Mouse (Mus musculus) midbrain, embryonic 14.5 days (tissue): ENCODE results near the gene Diaph2. TPM values are rescaled to one million over a fixed set of nuclear protein-coding genes. Genes with fewer than 3 reads are reported as not detected.
"Not testable (repeated sequence)": the region's sequence is repeated elsewhere in the genome, so short reads cannot be mapped to it uniquely, and the experiment has no call there.

ENCODE experiments used
- ATAC-seq: fragments of 200-750 bp; cut with Nextera tagmentation; 2 replicates; pipeline ENCODE4 v1.8.0; 2017; ENCODE audit warnings: moderate number of reproducible peaks, moderate library complexity; ENCODE audit not compliant: low FRiP score, low TSS enrichment
- DNase-seq: peaks from one replicate; pipeline ENCODE4 v3.0.0-alpha.2; 2015
- H3K27ac ChIP-seq: fragments of 300-500 bp; sonication (generic); replicated peaks from 2 replicates; pipeline ENCODE4 v1.5.1; 2014; ENCODE audit warnings: mild to moderate bottlenecking, low read depth, low read length, moderate library complexity
- H3K27me3 ChIP-seq: fragments of 300-500 bp; sonication (generic); 2 replicates; pipeline ENCODE4 v1.6.1; 2014; ENCODE audit warnings: low read length, control low read depth, mixed read lengths; ENCODE audit not compliant: control insufficient read depth, insufficient read depth
- H3K36me3 ChIP-seq: fragments of 300-500 bp; sonication (generic); 2 replicates; pipeline ENCODE4 v1.6.1; 2014; ENCODE audit warnings: low read length, control low read depth; ENCODE audit not compliant: control insufficient read depth, insufficient read depth
- H3K4me1 ChIP-seq: fragments of 300-500 bp; sonication (generic); 2 replicates; pipeline ENCODE4 v1.6.1; 2014; ENCODE audit warnings: mild to moderate bottlenecking, antibody characterized with exemption, low read length, control low read depth; ENCODE audit not compliant: control insufficient read depth, insufficient read depth
- H3K4me2 ChIP-seq: fragments of 300-500 bp; sonication (generic); 2 replicates; pipeline ENCODE4 v1.6.1; 2014; ENCODE audit warnings: mild to moderate bottlenecking, low read length, moderate library complexity
- H3K4me3 ChIP-seq: fragments of 300-500 bp; sonication (generic); replicated peaks from 2 replicates; pipeline ENCODE4 v1.5.1; 2014; ENCODE audit warnings: low read depth, low read length
- H3K9ac ChIP-seq: fragments of 300-500 bp; sonication (generic); replicated peaks from 2 replicates; pipeline ENCODE4 v1.6.1; 2014; ENCODE audit warnings: mild to moderate bottlenecking, low read length, moderate library complexity
- H3K9me3 ChIP-seq: fragments of 300-500 bp; sonication (generic); 2 replicates; pipeline ENCODE4 v1.6.1; 2016; ENCODE audit warnings: low read length, control low read depth, mixed read lengths; ENCODE audit not compliant: control insufficient read depth
- WGBS: fragments of 180-500 bp; shearing (Covaris S2); extraction: QIAGEN DNeasy Blood & Tissue Kit; methylation state at CpG from one replicate; pipeline ENCODE4 v1.1.7; 2014; 5-methylcytosine and 5-hydroxymethylcytosine counted together
- polyA plus RNA-seq: library from polyadenylated mRNA; unstranded; fragments of >200 nt; fragmentation: Nextera tagmentation; extraction: Ambion mirVana; gene quantifications from 2 replicates; pipeline ENCODE4 v1.2.1, GENCODE M21; 2014

Diaph2 gene
- polyA plus RNA-seq, 1 experiment from 2014 or later: 4.9 TPM

DNA sequence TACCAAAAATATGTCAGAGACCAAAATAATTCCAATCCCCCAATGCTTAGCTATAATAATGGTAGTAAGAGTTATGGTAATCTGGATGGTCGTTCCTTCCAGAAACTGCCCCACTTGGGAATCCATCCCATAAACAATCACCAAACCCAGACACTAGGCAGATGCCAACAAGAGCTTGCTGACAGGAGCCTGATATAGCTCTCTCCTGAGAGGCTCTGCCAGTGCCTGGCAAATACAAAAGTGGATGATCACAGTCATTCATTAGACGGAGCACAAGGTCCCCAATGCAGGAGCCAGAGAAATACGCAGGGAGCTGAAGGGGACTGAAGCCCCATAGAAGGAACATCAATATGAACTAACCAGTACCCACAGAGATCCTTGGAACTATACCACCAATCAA is 657.9 kb downstream of the Diaph2 start:
- H3K9me3 ChIP-seq, H3K4me3 ChIP-seq, H3K4me2 ChIP-seq, H3K4me1 ChIP-seq, H3K36me3 ChIP-seq, H3K9ac ChIP-seq, DNase-seq, H3K27me3 ChIP-seq, ATAC-seq, H3K27ac ChIP-seq: not testable (repeated sequence)
- 87% methylated on average over 3 of the region's 3 CpGs for WGBS

DNA sequence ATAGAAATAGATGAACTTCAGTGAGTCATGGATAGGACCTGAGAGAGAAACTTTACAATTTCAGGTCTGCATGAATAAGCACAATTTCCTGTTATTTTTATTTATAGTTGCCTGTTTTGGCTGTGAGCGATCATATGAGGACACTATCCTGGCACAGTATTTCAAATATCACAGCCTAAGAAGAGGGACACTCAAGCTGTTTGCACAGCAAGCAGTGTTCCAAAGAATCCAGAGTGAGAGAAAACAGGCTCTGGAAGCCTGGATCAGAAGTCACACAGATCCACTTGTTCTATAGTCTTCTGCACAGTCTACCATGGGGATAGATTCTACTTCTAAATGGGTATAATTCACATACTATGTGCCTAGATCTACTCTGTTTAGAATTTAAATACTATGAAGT is 659.4 kb downstream of the Diaph2 start:
- no peak overlapping the region for H3K4me2 ChIP-seq
- no peaks in the 10 kb centered on the region for H3K27me3 ChIP-seq
- no peaks in the 10 kb centered on the region for H3K9me3 ChIP-seq
- no peak overlapping the region for H3K4me3 ChIP-seq
- H3K4me1 ChIP-seq: no peaks in the 10 kb centered on the region
- 97% methylated on average over 1 of the region's 1 CpGs for WGBS
- DNase-seq: no peak
- no peak for ATAC-seq
- H3K36me3 ChIP-seq: no peaks in the 10 kb centered on the region
- no peak overlapping the region for H3K9ac ChIP-seq
- H3K27ac ChIP-seq: no peak overlapping the region

DNA sequence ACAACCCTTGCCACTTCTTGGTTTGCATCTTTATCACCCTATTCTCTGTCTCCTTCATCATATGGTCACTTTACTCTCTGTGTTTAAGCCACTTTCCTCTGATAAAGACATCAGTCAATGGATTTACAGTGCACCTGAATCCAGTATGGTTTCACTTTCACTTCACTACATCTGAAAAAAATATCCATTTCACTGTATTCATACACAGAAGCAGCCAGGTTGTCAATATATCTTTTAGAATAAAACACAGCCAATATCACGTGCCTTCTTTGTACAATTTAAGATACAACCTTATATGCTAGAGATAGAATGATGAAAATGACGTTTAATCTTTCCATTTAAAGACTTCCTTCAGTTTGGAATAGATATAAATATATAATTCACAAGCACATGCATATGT is 673.6 kb downstream of the Diaph2 start:
- no peak overlapping the region for H3K27ac ChIP-seq
- H3K4me2 ChIP-seq: no peak overlapping the region
- no peak overlapping the region for H3K4me3 ChIP-seq
- H3K4me1 ChIP-seq: no peaks in the 10 kb centered on the region
- H3K36me3 ChIP-seq: no peaks in the 10 kb centered on the region
- no peaks in the 10 kb centered on the region for H3K27me3 ChIP-seq
- no peak for ATAC-seq
- no peaks in the 10 kb centered on the region for H3K9me3 ChIP-seq
- DNase-seq: no peak
- 76% methylated on average over 2 of the region's 2 CpGs for WGBS
- no peak overlapping the region for H3K9ac ChIP-seq

DNA sequence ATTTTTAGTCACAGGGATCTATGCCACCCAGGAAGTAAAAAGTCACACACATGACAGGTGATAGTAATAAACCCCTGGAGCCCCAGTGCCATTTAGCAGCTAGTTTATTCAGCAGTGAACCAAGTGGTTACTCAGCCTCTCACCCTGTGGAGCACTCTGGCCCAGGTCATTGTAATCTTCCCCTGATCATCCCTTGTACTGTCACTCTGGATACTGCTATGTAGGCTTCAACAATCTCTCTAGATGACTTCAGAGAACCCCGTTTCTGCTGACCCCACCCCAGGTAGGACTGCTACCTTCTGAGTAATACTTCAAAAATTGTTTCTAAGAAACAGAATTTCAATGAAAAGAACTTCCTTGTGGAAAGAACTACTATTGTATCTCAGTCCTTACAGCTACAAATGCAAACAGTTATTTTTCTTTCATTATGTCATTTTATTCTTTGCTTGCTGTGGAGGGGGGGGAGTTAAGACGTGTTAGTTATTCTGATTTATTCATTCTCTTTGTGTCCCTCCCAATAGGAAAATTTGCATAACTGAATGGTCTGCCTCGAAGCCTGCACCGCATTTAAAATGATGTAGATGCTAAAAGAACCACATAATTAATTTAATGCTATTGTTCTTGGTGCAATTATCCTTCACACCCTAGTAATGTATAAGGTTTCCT is 702.4 kb downstream of the Diaph2 start:
- 37% methylated on average over 4 of the region's 4 CpGs for WGBS
- ATAC-seq: no peak

DNA sequence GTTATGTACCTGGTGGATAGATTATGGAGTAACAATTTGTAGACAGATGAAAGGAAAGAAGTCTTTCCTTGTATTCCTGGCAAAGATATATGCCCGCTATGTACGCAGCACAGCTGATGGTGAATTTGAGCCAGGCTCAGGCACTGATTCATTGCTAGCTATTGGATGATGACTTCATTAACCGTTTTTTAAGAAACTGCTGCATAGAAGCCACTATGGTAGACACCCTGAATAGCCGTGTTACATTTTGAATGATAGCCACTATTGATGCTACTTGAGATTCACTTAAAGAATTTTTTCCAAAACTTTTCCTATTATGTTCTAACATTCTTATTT is 702.9 kb downstream of the Diaph2 start:
- no peaks in the 10 kb centered on the region for H3K36me3 ChIP-seq
- ATAC-seq (no peak), DNase-seq (no peak)
- H3K4me1 ChIP-seq: no peaks in the 10 kb centered on the region
- no peaks in the 10 kb centered on the region for H3K27me3 ChIP-seq
- H3K9me3 ChIP-seq: no peaks in the 10 kb centered on the region
- no peak overlapping the region for H3K4me3 ChIP-seq
- H3K4me2 ChIP-seq: no peak overlapping the region
- no peak overlapping the region for H3K9ac ChIP-seq
- no peak overlapping the region for H3K27ac ChIP-seq
- WGBS: 60% methylated on average over 4 of the region's 4 CpGs

More for the DNA sequence above, 702.4 kb downstream of the Diaph2 start:
- no peaks in the 10 kb centered on the region for H3K9me3 ChIP-seq
- no peak overlapping the region for H3K4me3 ChIP-seq
- H3K9ac ChIP-seq: no peak overlapping the region
- DNase-seq: peak; percentile 6
- H3K4me1 ChIP-seq: no peaks in the 10 kb centered on the region
- H3K36me3 ChIP-seq: no peaks in the 10 kb centered on the region
- H3K27me3 ChIP-seq: no peaks in the 10 kb centered on the region
- no peak overlapping the region for H3K27ac ChIP-seq
- no peak overlapping the region for H3K4me2 ChIP-seq

DNA sequence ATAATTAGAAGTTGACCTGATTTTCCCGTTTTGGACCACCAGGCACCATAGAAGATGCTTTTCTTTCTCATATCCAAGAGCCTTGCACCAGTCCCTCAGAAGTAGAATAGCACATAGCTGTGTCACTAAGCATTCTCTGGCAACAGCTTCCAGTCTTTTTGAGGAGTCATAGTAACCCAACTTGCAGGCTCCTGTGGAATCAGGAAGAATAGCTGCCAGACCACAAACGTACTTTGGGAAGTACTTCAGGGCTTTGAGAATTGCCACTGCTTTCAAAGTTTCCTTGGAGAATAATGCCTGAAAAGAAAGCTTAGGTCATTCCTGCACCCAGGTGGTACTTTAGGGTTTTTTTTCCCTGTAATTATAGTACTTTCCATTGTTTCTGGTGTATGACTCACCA is 723.6 kb downstream of the Diaph2 start:
- Histone ChIP-seq H3K27ac (no peak overlapping the region), H3K4me2 (no peak overlapping the region), H3K9ac (no peak overlapping the region), H3K36me3 (no peaks in the 10 kb centered on the region), H3K4me1 (no peaks in the 10 kb centered on the region), H3K9me3 (no peaks in the 10 kb centered on the region), H3K4me3 (no peak overlapping the region), H3K27me3 (no peaks in the 10 kb centered on the region)
- ATAC-seq: no peak
- WGBS: 55% methylated on average over 2 of the region's 2 CpGs
- no peak for DNase-seq

DNA sequence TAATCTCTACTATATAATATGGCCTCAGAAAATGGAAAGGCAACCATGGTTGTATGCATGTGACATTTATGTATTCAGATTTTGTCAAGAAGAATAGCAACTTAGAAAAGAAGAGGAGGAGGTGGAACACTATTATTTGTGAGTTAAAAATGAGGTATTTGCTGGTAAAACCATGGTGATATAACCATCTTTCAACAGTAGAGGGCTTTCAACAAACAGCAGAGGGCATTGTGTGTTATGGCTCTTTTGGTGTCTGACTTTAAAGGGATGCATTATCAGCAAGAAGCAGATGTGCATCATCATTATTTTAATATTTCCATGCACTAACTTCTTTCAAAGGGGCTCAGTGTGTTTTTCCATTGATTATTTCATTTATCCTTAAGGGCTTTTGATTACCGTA is 731.3 kb downstream of the Diaph2 start:
- ATAC-seq (no peak), DNase-seq (no peak)
- H3K4me1 ChIP-seq: no peaks in the 10 kb centered on the region
- no peaks in the 10 kb centered on the region for H3K36me3 ChIP-seq
- WGBS: 83% methylated on average over 1 of the region's 1 CpGs
- H3K27me3 ChIP-seq: no peaks in the 10 kb centered on the region
- H3K9me3 ChIP-seq: no peaks in the 10 kb centered on the region
- no peak overlapping the region for H3K4me3 ChIP-seq
- H3K4me2 ChIP-seq: no peak overlapping the region
- no peak overlapping the region for H3K9ac ChIP-seq
- no peak overlapping the region for H3K27ac ChIP-seq

DNA sequence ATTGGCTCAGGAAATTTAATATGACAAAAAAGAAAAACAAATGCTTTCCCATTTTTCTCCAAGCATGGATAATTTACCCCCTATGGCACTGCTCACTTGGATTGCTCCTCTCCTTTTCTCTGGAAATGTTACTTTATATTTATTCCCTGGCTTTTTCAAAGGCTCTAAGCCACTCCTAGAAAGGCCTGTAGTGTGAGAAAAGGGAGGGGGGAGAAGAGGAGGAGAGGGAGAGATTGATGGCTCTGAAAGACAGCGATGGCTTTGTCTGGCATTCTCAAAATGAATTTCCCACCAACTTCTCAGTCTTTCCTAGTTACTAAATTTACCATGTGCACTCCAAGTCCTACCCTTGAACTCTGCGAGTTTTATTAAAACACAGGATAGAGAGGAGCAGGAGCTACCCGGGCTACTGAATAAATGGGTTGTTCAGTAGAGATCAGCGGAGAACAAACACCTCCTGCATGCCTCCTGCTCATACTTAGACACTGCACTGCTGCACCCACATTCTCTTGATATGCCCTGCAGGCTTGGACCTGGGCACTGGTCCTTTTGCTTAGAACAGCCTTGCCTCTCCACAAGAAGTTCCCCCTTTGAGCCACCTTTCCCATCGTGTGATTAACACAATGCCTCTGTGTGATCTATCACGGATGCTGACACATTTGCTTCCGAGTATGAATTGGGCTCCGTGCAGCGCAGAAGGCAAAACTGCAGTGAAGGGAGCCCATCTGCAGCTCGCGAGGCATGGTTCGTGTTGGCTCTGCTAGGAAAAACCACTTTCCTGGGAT is 753.3 kb downstream of the Diaph2 start:
- H3K27me3 ChIP-seq: no peaks in the 10 kb centered on the region
- H3K9ac ChIP-seq: 0 out of 2 replicates have a peak overlapping the region, but pooled peaks have one; percentile 20
- H3K27ac ChIP-seq: peak overlapping the region; percentile 21; the same call in 1 of the 2 replicates
- no peaks in the 10 kb centered on the region for H3K36me3 ChIP-seq
- peak overlapping the region; percentile 19; the same call in 1 of the 2 replicates for H3K4me2 ChIP-seq
- H3K4me1 ChIP-seq: no peaks in the 10 kb centered on the region
- H3K9me3 ChIP-seq: no peaks in the 10 kb centered on the region
- DNase-seq: peak; percentile 33
- no peak overlapping the region for H3K4me3 ChIP-seq
- WGBS: 47% methylated on average over 12 of the region's 12 CpGs
- no peak for ATAC-seq

DNA sequence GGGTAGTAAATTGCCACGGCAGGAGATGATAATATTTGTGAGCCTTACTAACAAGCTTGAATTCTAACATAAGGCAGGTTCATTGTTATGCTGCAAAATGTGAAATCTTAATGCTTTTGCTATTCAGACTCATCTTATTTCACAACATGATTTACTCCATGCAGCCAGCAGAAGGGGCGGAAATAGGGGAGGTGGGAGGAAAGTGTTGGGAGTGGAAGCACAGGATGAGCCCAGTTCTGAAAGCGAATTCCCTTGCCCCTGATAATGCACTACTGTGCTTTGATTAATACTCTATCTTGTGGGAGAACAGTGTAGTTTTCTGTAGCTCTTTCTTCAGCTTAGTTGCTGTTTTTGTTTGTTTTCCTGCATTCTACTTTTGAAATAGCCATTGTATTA is 753.9 kb downstream of the Diaph2 start:
- Histone ChIP-seq H3K9me3 (no peaks in the 10 kb centered on the region), H3K4me3 (no peak overlapping the region), H3K36me3 (no peaks in the 10 kb centered on the region), H3K9ac (0 out of 2 replicates have a peak overlapping the region, but pooled peaks have one; percentile 20), H3K4me1 (no peaks in the 10 kb centered on the region), H3K4me2 (no peak overlapping the region), H3K27ac (no peak overlapping the region), H3K27me3 (no peaks in the 10 kb centered on the region)
- 56% methylated on average over 3 of the region's 3 CpGs for WGBS
- DNase-seq (no peak), ATAC-seq (no peak)
